Mouse (Mus musculus) brain, embryonic 18.5 days (tissue): ENCODE measurements around the gene Prkce.

Source experiments
- DNase-seq: peaks from one replicate; pipeline ENCODE4 v3.0.0-alpha.2; 2012; ENCODE audit warnings: low read depth, low spot score

Gene Prkce

DNA sequence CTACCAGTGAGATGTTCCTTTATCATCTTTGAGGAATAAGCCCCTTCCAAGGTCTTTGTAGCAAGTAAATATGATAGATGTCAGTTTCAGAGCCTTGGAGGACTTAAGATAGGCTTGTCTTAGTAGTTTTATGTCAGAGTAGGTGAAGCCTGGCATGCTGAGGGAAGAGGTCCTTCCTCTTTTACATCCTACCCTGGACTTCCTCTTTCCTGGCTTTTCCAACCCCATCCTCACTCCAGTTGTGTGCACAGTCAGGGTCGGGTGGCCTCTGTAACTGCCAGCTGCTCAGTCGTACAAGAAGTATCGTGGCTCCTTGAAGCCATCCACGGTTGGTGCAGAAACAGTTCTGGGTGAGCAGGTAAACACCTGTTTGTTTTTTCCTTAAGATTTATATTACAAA lies 517.7 kb downstream of the Prkce start:
- DNase-seq, result no peak

DNA sequence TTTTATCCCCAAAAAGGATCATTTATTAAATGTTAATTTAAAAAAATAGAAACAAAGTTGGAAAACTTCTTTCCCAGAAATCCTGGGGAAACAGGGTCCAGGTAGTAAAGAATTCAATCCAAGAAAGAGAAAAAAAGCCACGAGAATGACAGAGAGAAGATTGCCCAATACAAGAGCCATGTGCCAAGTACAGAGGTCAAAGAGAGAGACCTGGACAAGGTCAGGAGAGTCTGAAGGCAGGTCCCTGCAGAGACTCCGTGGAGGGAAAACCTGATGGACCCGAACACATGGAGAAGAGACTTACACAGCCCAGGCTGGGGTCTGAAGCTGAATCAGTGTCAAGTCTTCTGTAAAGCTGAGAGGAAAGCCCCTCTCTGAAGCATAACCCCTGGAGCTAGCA lies 519.4 kb downstream of the Prkce start:
- DNase-seq, result no peak

DNA sequence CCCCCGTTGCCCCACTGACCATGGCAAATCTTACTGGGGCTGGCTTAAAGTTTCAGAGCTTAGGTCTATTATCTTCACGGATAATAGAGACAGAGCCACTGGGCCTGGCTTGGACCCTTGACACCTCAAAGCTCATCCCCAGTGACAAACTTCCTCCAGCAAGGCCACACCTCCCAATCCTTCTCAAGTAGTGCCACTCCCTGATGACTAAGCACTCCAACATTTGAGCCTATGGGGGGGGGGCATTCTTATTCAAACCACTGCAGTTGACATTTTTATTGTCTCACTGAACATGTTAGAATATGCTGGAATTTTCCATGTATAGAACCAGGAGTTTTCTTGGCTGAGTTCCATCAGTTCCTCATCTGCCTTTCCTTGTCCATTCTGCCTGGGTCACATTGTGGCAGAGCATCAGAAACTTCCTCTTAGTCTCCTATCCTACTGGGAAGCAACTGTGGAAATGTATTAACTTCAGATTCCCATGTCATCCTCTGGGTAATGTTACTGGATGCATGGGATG lies 523.3 kb downstream of the Prkce start:
- DNase-seq, result no peak

DNA sequence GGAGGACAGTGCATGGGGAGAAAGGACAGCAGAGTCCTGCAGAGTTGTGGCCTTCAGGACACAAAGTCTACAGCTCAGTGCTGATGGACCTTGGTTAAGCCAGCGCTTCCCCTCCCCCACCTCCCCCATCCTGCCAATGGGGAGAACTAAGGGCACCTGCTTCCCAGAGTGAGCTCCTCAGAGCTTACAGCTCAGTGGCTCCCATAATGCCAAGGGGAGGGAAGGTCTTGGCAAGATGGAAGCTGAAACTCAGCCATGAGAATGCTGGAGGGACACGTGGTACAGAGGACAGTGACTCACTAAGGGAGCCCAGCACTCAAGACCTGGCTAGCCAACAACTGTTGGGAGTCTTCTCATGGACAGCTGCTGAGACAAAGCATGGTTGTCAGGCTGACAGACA lies 530.2 kb downstream of the Prkce start:
- DNase-seq, result no peak

DNA sequence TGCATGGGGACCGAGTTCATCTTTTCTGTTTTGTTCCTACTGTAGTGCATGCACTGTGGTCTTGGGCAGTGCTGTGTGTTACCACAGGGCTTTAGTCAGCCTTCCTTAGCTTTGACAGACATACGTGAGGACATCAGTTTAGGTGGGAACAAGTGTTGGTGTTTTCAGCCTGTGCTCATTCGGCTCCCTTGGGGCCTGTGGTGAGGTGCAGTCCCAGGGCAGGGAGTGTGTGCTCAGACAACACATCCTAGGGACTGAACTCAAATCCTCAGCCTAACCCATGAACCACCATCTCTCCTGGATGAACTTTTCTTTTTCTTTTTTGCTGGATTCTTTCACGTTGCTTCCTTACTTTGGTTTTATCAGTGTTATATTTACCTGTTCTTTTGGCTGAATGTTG lies 535.8 kb downstream of the Prkce start:
- no peak for DNase-seq

DNA sequence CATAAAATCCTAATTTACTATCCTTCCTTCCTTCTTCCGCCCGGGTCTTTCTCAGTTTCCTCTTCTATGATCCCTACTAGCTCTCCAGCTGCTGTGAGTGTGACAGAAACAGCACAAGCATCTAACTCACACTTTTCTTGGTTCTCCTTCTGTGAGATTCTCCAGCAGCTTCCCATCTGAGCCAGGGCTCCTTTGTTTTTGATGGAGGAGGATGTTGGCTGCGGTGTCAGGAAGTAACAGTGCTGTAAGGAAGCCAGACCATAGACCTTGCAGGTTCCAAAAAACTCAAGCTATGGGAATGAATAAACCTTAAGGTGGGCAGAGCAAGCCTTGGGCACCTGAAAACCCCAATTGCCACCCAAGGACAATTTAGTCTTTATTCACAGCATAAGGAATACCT lies 537.7 kb downstream of the Prkce start:
- DNase-seq, result no peak

DNA sequence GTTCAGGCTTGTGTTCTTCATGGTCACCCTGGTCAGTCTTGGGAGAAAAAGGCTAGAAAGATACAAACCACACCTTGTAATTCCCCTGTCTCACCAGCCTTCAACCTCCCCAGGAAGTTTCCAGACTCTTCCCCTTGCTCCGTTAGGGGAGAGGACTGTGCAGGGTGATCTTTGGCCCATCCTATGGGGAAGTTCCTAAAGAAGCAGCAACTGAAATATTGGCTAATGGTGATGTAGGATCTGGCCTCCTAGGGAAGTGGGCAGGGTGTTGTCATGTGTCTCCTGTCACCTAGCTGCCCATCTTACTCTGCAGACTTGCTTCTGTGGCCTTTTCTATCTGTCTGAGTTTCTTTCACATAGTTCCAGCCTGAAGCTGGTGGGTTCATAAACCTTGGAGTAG lies 538.9 kb downstream of the Prkce start:
- no peak for DNase-seq
